Mouse (Mus musculus) G1E (cell line): ENCODE data around the gene Serpinb6b.

ENCODE experiments used
- CTCF ChIP-seq: IDR thresholded peaks from 2 replicates; pipeline ENCODE4 v1.5.1; 2012; ENCODE audit warnings: low read depth, low read length, inconsistent platforms, mixed read lengths
- GATA1 ChIP-seq: IDR thresholded peaks from 2 replicates; pipeline ENCODE4 v1.6.1; 2012; ENCODE audit warnings: borderline replicate concordance, low read length, inconsistent platforms, mixed read lengths
- POLR2AphosphoS5 ChIP-seq: IDR thresholded peaks from 2 replicates; pipeline ENCODE4 v1.6.1; 2012; ENCODE audit warnings: low read depth, low read length, inconsistent platforms; ENCODE audit not compliant: insufficient replicate concordance
- TAL1 ChIP-seq: conservative IDR thresholded peaks from 2 replicates; pipeline ENCODE4 v1.6.1; 2012; ENCODE audit warnings: low read depth, low read length, inconsistent platforms, mixed read lengths

DNA sequence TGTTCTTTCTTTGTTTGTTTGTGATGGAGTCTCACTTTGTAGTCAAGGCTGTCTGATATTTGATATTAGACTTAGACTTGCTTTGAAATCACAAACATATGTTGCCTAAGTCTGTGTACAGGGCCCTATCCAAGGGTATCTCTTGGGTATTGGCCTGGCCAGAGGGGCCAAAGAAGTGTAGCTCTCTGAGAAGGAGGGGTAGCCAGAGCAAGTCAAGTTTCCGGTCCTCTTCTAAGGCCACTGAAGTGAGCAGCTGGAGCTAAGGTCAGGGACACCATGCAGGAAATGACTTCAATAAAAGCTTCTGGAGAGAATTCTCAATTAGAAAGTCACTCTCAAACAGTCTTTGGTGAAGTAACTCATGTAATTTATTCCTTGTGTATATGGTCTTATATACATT is 57.4 kb downstream of the Serpinb6b start:
- TF ChIP-seq CTCF (no peak), TAL1 (no peak), GATA1 (no peak), POLR2AphosphoS5 (no peak)
